Mouse (Mus musculus): ENCODE data around the gene Kcnma1.

Gene Kcnma1

GRCm38 (mm10) chr14:23857034-23857433 lies 157.3 kb downstream of the Kcnma1 start:
- DNase-seq (ENCODE audit: low spot score in 2 of 2), result no peak

GRCm38 (mm10) chr14:23854946-23855345 lies 159.3 kb downstream of the Kcnma1 start:
- no peak for DNase-seq (ENCODE audit: low spot score in 2 of 2)

GRCm38 (mm10) chr14:23848529-23849141 lies 165.7 kb downstream of the Kcnma1 start:
- DNase-seq (ENCODE audit: low spot score in 2 of 2), result no peak

GRCm38 (mm10) chr14:23846706-23847105 lies 167.6 kb downstream of the Kcnma1 start:
- DNase-seq (ENCODE audit: low spot score in 2 of 2), result no peak

GRCm38 (mm10) chr14:23842025-23842424 lies 172.3 kb downstream of the Kcnma1 start:
- DNase-seq (ENCODE audit: low spot score in 2 of 2), result no peak

GRCm38 (mm10) chr14:23839613-23840012 lies 174.7 kb downstream of the Kcnma1 start:
- DNase-seq (ENCODE audit: low spot score in 2 of 2), result no peak

- no peak for DNase-seq (ENCODE audit: low spot score in 2 of 2)
Observed at GRCm38 (mm10) chr14:23835387-23836111, 178.7 kb downstream of the Kcnma1 start.

GRCm38 (mm10) chr14:23831284-23831683 lies 183.0 kb downstream of the Kcnma1 start:
- DNase-seq (ENCODE audit: low spot score in 2 of 2), result no peak

GRCm38 (mm10) chr14:23830316-23830715 lies 184.0 kb downstream of the Kcnma1 start:
- DNase-seq (ENCODE audit: low spot score in 2 of 2), result no peak

GRCm38 (mm10) chr14:23828711-23829320 lies 185.5 kb downstream of the Kcnma1 start:
- DNase-seq (ENCODE audit: low spot score in 2 of 2), result no peak

GRCm38 (mm10) chr14:23824937-23825336 lies 189.4 kb downstream of the Kcnma1 start:
- no peak for DNase-seq (ENCODE audit: low spot score in 2 of 2)

GRCm38 (mm10) chr14:23824267-23824666 lies 190.0 kb downstream of the Kcnma1 start:
- no peak for DNase-seq (ENCODE audit: low spot score in 2 of 2)

GRCm38 (mm10) chr14:23817585-23817984 lies 196.7 kb downstream of the Kcnma1 start:
- DNase-seq (ENCODE audit: low spot score in 2 of 2), result no peak

- no peak for DNase-seq (ENCODE audit: low spot score in 2 of 2)
Observed at GRCm38 (mm10) chr14:23810081-23810480, 204.2 kb downstream of the Kcnma1 start.

GRCm38 (mm10) chr14:23809124-23809523 lies 205.2 kb downstream of the Kcnma1 start:
- no peak for DNase-seq (ENCODE audit: low spot score in 2 of 2)

GRCm38 (mm10) chr14:23806378-23806777 lies 207.9 kb downstream of the Kcnma1 start:
- DNase-seq (ENCODE audit: low spot score in 2 of 2), result no peak

- no peak for DNase-seq (ENCODE audit: low spot score in 2 of 2)
Observed at GRCm38 (mm10) chr14:23796878-23797277, 217.4 kb downstream of the Kcnma1 start.

GRCm38 (mm10) chr14:23792674-23793073 lies 221.6 kb downstream of the Kcnma1 start:
- DNase-seq (ENCODE audit: low spot score in 2 of 2), result no peak

GRCm38 (mm10) chr14:23792076-23792475 lies 222.2 kb downstream of the Kcnma1 start:
- no peak for DNase-seq (ENCODE audit: low spot score in 2 of 2)

- no peak for DNase-seq (ENCODE audit: low spot score in 2 of 2)
Observed at GRCm38 (mm10) chr14:23791261-23791691, 223.0 kb downstream of the Kcnma1 start.

- no peak for DNase-seq (ENCODE audit: low spot score in 2 of 2)
Observed at GRCm38 (mm10) chr14:23786687-23787073, 227.6 kb downstream of the Kcnma1 start.

GRCm38 (mm10) chr14:23785921-23786686 lies 228.2 kb downstream of the Kcnma1 start:
- no peak for DNase-seq (ENCODE audit: low spot score in 2 of 2)
